Mouse (Mus musculus) neural tube, embryonic 11.5 days (tissue): ENCODE results near the gene Rpl7a. TPM values are rescaled to one million over a fixed set of nuclear protein-coding genes. Genes with fewer than 3 reads are reported as not detected.

Experiments used
- ATAC-seq: fragments of 200-750 bp; cut with Nextera tagmentation; 2 replicates; pipeline ENCODE4 v1.8.0; 2017; ENCODE audit warnings: moderate number of reproducible peaks, mild to moderate bottlenecking, moderate TSS enrichment, moderate library complexity; ENCODE audit not compliant: insufficient read depth, low FRiP score, low TSS enrichment
- DNase-seq: peaks from one replicate; pipeline ENCODE4 v3.0.0-alpha.2; 2015; ENCODE audit warnings: low spot score
- H3K27ac ChIP-seq: fragments of 300-500 bp; sonication (generic); 2 replicates; pipeline ENCODE4 v1.5.1; 2014; ENCODE audit warnings: low read depth, mild to moderate bottlenecking, low read length
- H3K27me3 ChIP-seq: fragments of 300-500 bp; sonication (generic); 2 replicates; pipeline ENCODE4 v1.6.1; 2014; ENCODE audit warnings: mild to moderate bottlenecking, low read length, mixed read lengths; ENCODE audit not compliant: control insufficient read depth, insufficient read depth
- H3K36me3 ChIP-seq: fragments of 300-500 bp; sonication (generic); 2 replicates; pipeline ENCODE4 v1.6.1; 2014; ENCODE audit warnings: mild to moderate bottlenecking, low read length, moderate library complexity, mixed read lengths; ENCODE audit not compliant: control insufficient read depth, insufficient read depth
- H3K4me1 ChIP-seq: fragments of 300-500 bp; sonication (generic); 2 replicates; pipeline ENCODE4 v1.6.1; 2014; ENCODE audit warnings: low read length, mixed read lengths; ENCODE audit not compliant: control insufficient read depth, insufficient read depth
- H3K4me2 ChIP-seq: fragments of 300-500 bp; sonication (generic); 2 replicates; pipeline ENCODE4 v1.6.1; 2014; ENCODE audit warnings: low read depth, mild to moderate bottlenecking, moderate library complexity
- H3K4me3 ChIP-seq: fragments of 300-500 bp; sonication (generic); 2 replicates; pipeline ENCODE4 v1.5.1; 2014; ENCODE audit warnings: low read depth, low read length
- H3K9ac ChIP-seq: fragments of 300-500 bp; sonication (generic); 2 replicates; pipeline ENCODE4 v1.6.1; 2014; ENCODE audit warnings: mild to moderate bottlenecking, low read length
- H3K9me3 ChIP-seq: fragments of 300-500 bp; sonication (generic); 2 replicates; pipeline ENCODE4 v1.6.1; 2016; ENCODE audit warnings: low read length; ENCODE audit not compliant: control insufficient read depth
- WGBS: fragments of 180-500 bp; shearing (Covaris S2); extraction: QIAGEN DNeasy Blood & Tissue Kit; methylation state at CpG from one replicate; pipeline ENCODE4 v1.1.7; 2014; 5-methylcytosine and 5-hydroxymethylcytosine counted together
- polyA plus RNA-seq: library from polyadenylated mRNA; unstranded; fragments of >200 nt; fragmentation: Nextera tagmentation; extraction: Ambion mirVana; gene quantifications from 2 replicates; pipeline ENCODE4 v1.2.1, GENCODE M21; 2014

Gene Rpl7a
- polyA plus RNA-seq, 1 experiment from 2014 or later: 641 TPM

- peak overlapping the region; percentile 89 for H3K27ac ChIP-seq
- peaks cover 24% of the 10 kb centered on the region for H3K36me3 ChIP-seq
- under 1% methylated on average over 32 of the region's 37 CpGs for WGBS
- ATAC-seq (peak; percentile 54; the same call in 1 of the 2 replicates), DNase-seq (peak; percentile 81)
- peak overlapping the region; percentile 99 for H3K4me2 ChIP-seq
- H3K9me3 ChIP-seq: no peaks in the 10 kb centered on the region
- H3K9ac ChIP-seq: peak overlapping the region; percentile 95
- H3K4me3 ChIP-seq: peak overlapping the region; percentile 94
- H3K4me1 ChIP-seq: peaks cover 28% of the 10 kb centered on the region
- no peaks in the 10 kb centered on the region for H3K27me3 ChIP-seq
Measured at GRCm38 (mm10) chr2:26910994-26911765, 616 bp downstream of the Rpl7a start.

- no peaks in the 10 kb centered on the region for H3K9me3 ChIP-seq
- 74% methylated on average over 5 of the region's 5 CpGs for WGBS
- no peak overlapping the region for H3K27ac ChIP-seq
- peak overlapping the region; percentile 95; the same call in 1 of the 2 replicates for H3K9ac ChIP-seq
- H3K27me3 ChIP-seq: no peaks in the 10 kb centered on the region
- peak overlapping the region; percentile 94 for H3K4me3 ChIP-seq
- H3K36me3 ChIP-seq: peaks cover 18% of the 10 kb centered on the region
- H3K4me1 ChIP-seq: peaks cover 35% of the 10 kb centered on the region
- DNase-seq (no peak), ATAC-seq (no peak)
- peak overlapping the region; percentile 99 for H3K4me2 ChIP-seq
Measured at GRCm38 (mm10) chr2:26912253-26912770, 1.7 kb downstream of the Rpl7a start.

GRCm38 (mm10) chr2:26913416-26914147, 3.0 kb downstream of the Rpl7a start:
- no peak overlapping the region for H3K4me3 ChIP-seq
- DNase-seq (no peak), ATAC-seq (no peak)
- H3K27ac ChIP-seq: no peak overlapping the region
- WGBS: 88% methylated on average over 17 of the region's 17 CpGs
- no peak overlapping the region for H3K4me2 ChIP-seq
- no peaks in the 10 kb centered on the region for H3K9me3 ChIP-seq
- no peaks in the 10 kb centered on the region for H3K27me3 ChIP-seq
- H3K9ac ChIP-seq: no peak overlapping the region
- H3K4me1 ChIP-seq: peaks cover 43% of the 10 kb centered on the region
- H3K36me3 ChIP-seq: peaks cover 14% of the 10 kb centered on the region

GRCm38 (mm10) chr2:26914148-26914941, 3.8 kb downstream of the Rpl7a start:
- Histone ChIP-seq H3K36me3 (peaks cover 20% of the 10 kb centered on the region), H3K4me3 (no peak overlapping the region), H3K27ac (no peak overlapping the region), H3K4me2 (no peak overlapping the region), H3K4me1 (peaks cover 37% of the 10 kb centered on the region), H3K9ac (no peak overlapping the region), H3K9me3 (no peaks in the 10 kb centered on the region), H3K27me3 (no peaks in the 10 kb centered on the region)
- no peak for DNase-seq
- no peak for ATAC-seq
- 64% methylated on average over 8 of the region's 8 CpGs for WGBS

- DNase-seq (peak; percentile 81), ATAC-seq (peak; percentile 71)
- Histone ChIP-seq H3K27ac (0 out of 2 replicates have a peak within 1 kb of the TSS, but pooled peaks have one; percentile 20), H3K27me3 (no peaks in the 10 kb centered on the region), H3K36me3 (peaks cover 29% of the 10 kb centered on the region), H3K4me3 (peak within 1 kb of the TSS; percentile 77), H3K4me1 (peaks cover 33% of the 10 kb centered on the region), H3K4me2 (peak within 1 kb of the TSS; percentile 99), H3K9me3 (no peaks in the 10 kb centered on the region), H3K9ac (peak within 1 kb of the TSS; percentile 77)
- WGBS: 2% methylated on average over 47 of the region's 47 CpGs
Measured at GRCm38 (mm10) chr2:26915927-26916728, 5.6 kb downstream of the Rpl7a start, which contains the start of the genes Surf2 and Surf1. TSS of gene Surf2 (plus strand) at chr2:26916367. TSS of gene Surf1 (minus strand) at chr2:26916530.

- peak overlapping the region; percentile 77 for H3K9ac ChIP-seq
- peak overlapping the region; percentile 77 for H3K4me3 ChIP-seq
- H3K9me3 ChIP-seq: no peaks in the 10 kb centered on the region
- H3K36me3 ChIP-seq: peaks cover 30% of the 10 kb centered on the region
- peak overlapping the region; percentile 99 for H3K4me2 ChIP-seq
- ATAC-seq (no peak), DNase-seq (no peak)
- peaks cover 29% of the 10 kb centered on the region for H3K4me1 ChIP-seq
- H3K27me3 ChIP-seq: no peaks in the 10 kb centered on the region
- 5% methylated on average over 13 of the region's 13 CpGs for WGBS
- H3K27ac ChIP-seq: no peak overlapping the region
Measured at GRCm38 (mm10) chr2:26916738-26917137, 6.2 kb downstream of the Rpl7a start.

- H3K9ac ChIP-seq: no peak overlapping the region
- 82% methylated on average over 3 of the region's 3 CpGs for WGBS
- no peak overlapping the region for H3K4me2 ChIP-seq
- no peak overlapping the region for H3K27ac ChIP-seq
- peaks cover 30% of the 10 kb centered on the region for H3K36me3 ChIP-seq
- ATAC-seq (no peak), DNase-seq (no peak)
- H3K9me3 ChIP-seq: no peaks in the 10 kb centered on the region
- no peaks in the 10 kb centered on the region for H3K27me3 ChIP-seq
- H3K4me1 ChIP-seq: peaks cover 20% of the 10 kb centered on the region
- H3K4me3 ChIP-seq: no peak overlapping the region
Measured at GRCm38 (mm10) chr2:26919684-26920083, 9.1 kb downstream of the Rpl7a start.
